Mouse (Mus musculus): ENCODE data around the gene Rpl35a. TPM values are rescaled to one million over a fixed set of nuclear protein-coding genes. Genes with fewer than 3 reads are reported as not detected.
A peak's percentile ranks its signal among the peaks of the same experiment; 100 is the strongest.
"Not testable (repeated sequence)": the region's sequence is repeated elsewhere in the genome, so short reads cannot be mapped to it uniquely, and the experiment has no call there.

Rpl35a gene
- polyA plus RNA-seq, 1 experiment from 2014 or later, result 999 TPM

DNA sequence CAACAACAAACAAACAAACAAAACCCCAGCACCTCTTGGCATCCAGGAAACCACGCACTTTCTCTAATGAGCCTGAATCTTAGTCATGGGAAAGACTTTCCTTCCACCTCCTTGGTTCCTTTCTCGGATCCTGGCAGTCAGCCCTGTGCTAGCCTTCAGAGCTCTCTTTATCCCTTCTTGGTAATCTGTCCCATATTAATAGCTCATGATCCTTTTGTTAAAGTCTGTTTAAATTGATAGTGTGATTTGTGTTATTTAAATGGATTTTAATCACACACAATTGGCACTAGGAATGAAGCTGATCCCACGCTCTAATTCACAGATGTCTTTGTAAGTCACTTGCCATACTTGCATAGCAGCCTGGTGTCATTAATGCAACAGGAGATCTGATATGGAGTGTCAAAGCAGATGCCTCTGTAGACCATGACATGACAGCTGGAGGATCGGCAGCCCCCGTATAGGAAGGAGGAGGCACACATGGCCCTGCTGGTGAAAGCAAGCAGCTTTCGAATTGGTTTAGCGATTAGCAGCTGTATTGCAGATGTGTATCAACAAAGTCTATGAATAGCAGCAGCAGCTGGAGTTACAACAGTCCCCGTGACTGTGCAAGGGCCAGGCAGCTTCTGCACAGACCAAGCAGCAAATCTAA, 31.7 kb upstream of the Rpl35a start:
- Histone ChIP-seq H3K4me1 (0 out of 2 replicates have a peak, but pooled peaks cover 2% of the 10 kb centered on the region), H3K36me3 (no peaks in the 10 kb centered on the region), H3K27me3 (no peaks in the 10 kb centered on the region), H3K4me3 (replicated peaks) (no peak overlapping the region), H3K4me2 (no peak overlapping the region), H3K27ac (no peak overlapping the region), H3K9me3 (replicated peaks) (no peaks in the 10 kb centered on the region), H3K9ac (no peak overlapping the region)
- WGBS, result 74% methylated on average over 8 of the region's 8 CpGs
- ATAC-seq (replicated peaks; ENCODE audit: low FRiP score), result no peak

DNA sequence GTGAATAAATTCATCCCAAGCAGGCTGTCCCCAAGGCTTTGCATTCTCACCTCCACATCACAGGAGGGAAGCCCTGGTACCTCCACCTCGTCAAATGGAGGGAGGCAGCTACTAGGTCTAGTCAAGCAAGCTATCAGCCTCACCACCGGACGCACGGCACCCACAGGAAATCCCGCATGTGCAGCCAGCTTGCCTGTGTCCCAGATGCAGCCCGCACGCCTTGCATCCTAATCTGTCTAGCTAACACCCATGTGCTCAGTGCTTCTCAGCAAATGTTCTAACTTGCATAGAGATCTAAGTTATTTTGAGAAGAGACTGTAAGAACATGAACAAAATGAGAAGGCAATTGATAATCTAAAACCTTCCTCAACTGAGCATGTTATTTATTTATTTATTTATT, 29.9 kb upstream of the Rpl35a start:
- Histone ChIP-seq H3K27ac (no peak overlapping the region), H3K27me3 (no peaks in the 10 kb centered on the region), H3K4me3 (replicated peaks) (no peak overlapping the region), H3K9ac (no peak overlapping the region), H3K36me3 (no peaks in the 10 kb centered on the region), H3K9me3 (replicated peaks) (no peaks in the 10 kb centered on the region), H3K4me1 (no peaks in the 10 kb centered on the region), H3K4me2 (no peak overlapping the region)
- 89% methylated on average over 7 of the region's 7 CpGs for WGBS
- no peak for ATAC-seq (replicated peaks; ENCODE audit: low FRiP score)

- 0 out of 2 replicates have a peak, but pooled peaks cover 11% of the 10 kb centered on the region for H3K4me1 ChIP-seq
- WGBS, result 25% methylated on average over 4 of the region's 4 CpGs
- no peaks in the 10 kb centered on the region for H3K9me3 ChIP-seq (replicated peaks)
- H3K4me2 ChIP-seq, result no peak overlapping the region
- H3K9ac ChIP-seq, result no peak overlapping the region
- H3K27me3 ChIP-seq, result no peaks in the 10 kb centered on the region
- ATAC-seq (replicated peaks; ENCODE audit: low FRiP score), result no peak
- 0 out of 2 replicates have a peak overlapping the region, but pooled peaks have one; percentile 3 for H3K27ac ChIP-seq
- no peak overlapping the region for H3K4me3 ChIP-seq (replicated peaks)
- no peaks in the 10 kb centered on the region for H3K36me3 ChIP-seq
Measured at GRCm38 (mm10) chr16:33036006-33036405, 20.2 kb upstream of the Rpl35a start.

DNA sequence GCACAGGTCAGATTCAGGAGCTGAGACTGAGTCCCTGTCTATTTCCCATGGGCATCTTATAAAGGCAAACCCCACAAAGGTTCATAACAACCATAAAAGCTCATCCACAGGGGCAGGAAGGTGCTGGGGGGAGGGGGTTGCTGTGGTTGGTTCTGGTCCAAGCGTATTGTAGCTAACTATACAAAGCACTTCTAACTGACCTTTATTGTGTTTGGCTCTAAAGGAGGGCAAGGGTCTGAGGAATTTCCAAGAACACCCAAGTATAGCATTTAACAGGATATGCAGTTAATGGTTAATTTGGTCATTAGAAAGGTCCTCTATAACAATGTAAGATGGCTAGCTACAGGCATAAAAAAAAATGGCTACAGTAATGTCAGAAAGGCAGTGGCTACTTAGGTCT, 13.6 kb upstream of the Rpl35a start:
- no peak overlapping the region for H3K4me3 ChIP-seq (replicated peaks)
- no peak overlapping the region for H3K9ac ChIP-seq
- no peaks in the 10 kb centered on the region for H3K9me3 ChIP-seq (replicated peaks)
- no peak overlapping the region for H3K4me2 ChIP-seq
- H3K27ac ChIP-seq, result no peak overlapping the region
- no peaks in the 10 kb centered on the region for H3K36me3 ChIP-seq
- no peaks in the 10 kb centered on the region for H3K27me3 ChIP-seq
- peak; percentile 64; the same call in 1 of the 2 replicates for ATAC-seq (replicated peaks; ENCODE audit: low FRiP score)
- WGBS, result 87% methylated on average over 1 of the region's 1 CpGs
- no peaks in the 10 kb centered on the region for H3K4me1 ChIP-seq

GRCm38 (mm10) chr16:33043268-33043667, 13.0 kb upstream of the Rpl35a start:
- WGBS, result 78% methylated on average over 2 of the region's 2 CpGs

GRCm38 (mm10) chr16:33048004-33048403, 8.2 kb upstream of the Rpl35a start:
- no peak for ATAC-seq (replicated peaks; ENCODE audit: low FRiP score)
- no peak overlapping the region for H3K27ac ChIP-seq
- no peaks in the 10 kb centered on the region for H3K4me1 ChIP-seq
- H3K36me3 ChIP-seq, result no peaks in the 10 kb centered on the region
- H3K27me3 ChIP-seq, result no peaks in the 10 kb centered on the region
- no peaks in the 10 kb centered on the region for H3K9me3 ChIP-seq (replicated peaks)
- H3K4me3 ChIP-seq (replicated peaks), result no peak overlapping the region
- H3K9ac ChIP-seq, result no peak overlapping the region
- no peak overlapping the region for H3K4me2 ChIP-seq
- 98% methylated on average over 1 of the region's 1 CpGs for WGBS

More at GRCm38 (mm10) chr16:33043268-33043667, 13.0 kb upstream of the Rpl35a start:
- Histone ChIP-seq H3K4me1 (no peaks in the 10 kb centered on the region), H3K36me3 (no peaks in the 10 kb centered on the region), H3K27ac (peak overlapping the region; percentile 3; the same call in 1 of the 2 replicates), H3K9ac (no peak overlapping the region), H3K9me3 (replicated peaks) (no peaks in the 10 kb centered on the region), H3K4me2 (no peak overlapping the region), H3K27me3 (no peaks in the 10 kb centered on the region), H3K4me3 (replicated peaks) (no peak overlapping the region)
- 0 out of 2 replicates have a peak, but pooled peaks have one; percentile 22 for ATAC-seq (replicated peaks; ENCODE audit: low FRiP score)

- no peak overlapping the region for H3K9ac ChIP-seq
- no peaks in the 10 kb centered on the region for H3K27me3 ChIP-seq
- no peak overlapping the region for H3K4me2 ChIP-seq
- no peak for ATAC-seq (replicated peaks; ENCODE audit: low FRiP score)
- H3K4me3 ChIP-seq (replicated peaks), result no peak overlapping the region
- H3K36me3 ChIP-seq, result no peaks in the 10 kb centered on the region
- H3K9me3 ChIP-seq (replicated peaks), result no peaks in the 10 kb centered on the region
- H3K27ac ChIP-seq, result no peak overlapping the region
- no peaks in the 10 kb centered on the region for H3K4me1 ChIP-seq
- WGBS, result 84% methylated on average over 2 of the region's 2 CpGs
Measured at GRCm38 (mm10) chr16:33048686-33049085, 7.6 kb upstream of the Rpl35a start.

DNA sequence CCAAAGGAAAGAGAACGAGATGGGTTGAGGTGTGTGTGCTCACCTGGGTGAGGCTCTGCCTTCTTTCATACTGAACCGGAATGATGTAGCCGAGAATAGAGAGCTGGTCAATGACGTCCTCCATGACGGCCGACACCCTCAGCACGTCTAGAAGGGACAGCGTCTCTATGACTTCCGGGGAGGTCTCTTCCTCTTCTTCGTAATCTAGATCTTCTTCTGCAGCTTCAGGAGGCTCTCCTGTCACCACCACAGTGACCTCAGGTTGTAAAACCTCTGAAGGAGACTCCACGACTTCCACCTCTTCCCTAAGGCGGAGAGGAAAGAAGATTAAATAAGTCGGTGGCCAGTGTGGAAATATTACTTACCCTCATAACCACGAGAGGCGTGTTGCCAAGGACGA, 6.4 kb upstream of the Rpl35a start:
- Histone ChIP-seq H3K4me2 (no peak overlapping the region), H3K9ac (no peak overlapping the region), H3K27me3 (no peaks in the 10 kb centered on the region), H3K4me1 (no peaks in the 10 kb centered on the region), H3K27ac (no peak overlapping the region), H3K36me3 (no peaks in the 10 kb centered on the region), H3K4me3 (replicated peaks) (no peak overlapping the region), H3K9me3 (replicated peaks) (no peaks in the 10 kb centered on the region)
- no peak for ATAC-seq (replicated peaks; ENCODE audit: low FRiP score)
- 87% methylated on average over 16 of the region's 16 CpGs for WGBS

DNA sequence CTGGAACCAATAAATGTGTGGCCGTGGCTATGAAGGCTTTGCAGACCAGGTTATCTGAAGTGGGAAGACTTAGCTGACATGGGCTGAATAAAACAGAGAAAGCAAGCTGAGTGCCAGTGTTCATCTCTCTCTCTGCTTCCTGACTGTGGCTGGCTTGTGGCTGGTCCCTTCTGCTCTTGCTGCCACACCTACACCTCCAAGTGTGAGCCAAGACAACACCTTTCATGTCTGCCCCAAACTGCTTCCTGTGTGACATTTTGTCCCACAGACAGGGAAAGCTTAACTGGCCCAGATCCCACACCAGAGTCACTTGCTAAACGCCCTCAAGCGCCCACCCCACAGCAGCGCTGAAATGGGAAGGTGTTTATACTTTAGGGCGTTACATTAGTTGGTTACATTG, 3.1 kb upstream of the Rpl35a start:
- Histone ChIP-seq H3K36me3 (peaks cover 4% of the 10 kb centered on the region), H3K27ac (no peak overlapping the region), H3K4me2 (no peak overlapping the region), H3K9me3 (replicated peaks) (no peaks in the 10 kb centered on the region), H3K4me1 (peaks cover 7% of the 10 kb centered on the region), H3K27me3 (no peaks in the 10 kb centered on the region), H3K9ac (no peak overlapping the region), H3K4me3 (replicated peaks) (no peak overlapping the region)
- no peak for ATAC-seq (replicated peaks; ENCODE audit: low FRiP score)
- 76% methylated on average over 5 of the region's 5 CpGs for WGBS

- WGBS, result 88% methylated on average over 2 of the region's 2 CpGs
- not testable (repeated sequence) for ATAC-seq (replicated peaks; ENCODE audit: low FRiP score); H3K9ac ChIP-seq; H3K9me3 ChIP-seq (replicated peaks); H3K27ac ChIP-seq; H3K4me3 ChIP-seq (replicated peaks); H3K27me3 ChIP-seq; H3K4me2 ChIP-seq
- Histone ChIP-seq H3K36me3 (peaks cover 22% of the 10 kb centered on the region), H3K4me1 (peaks cover 23% of the 10 kb centered on the region)
Measured at GRCm38 (mm10) chr16:33054927-33055326, 1.3 kb upstream of the Rpl35a start.

DNA sequence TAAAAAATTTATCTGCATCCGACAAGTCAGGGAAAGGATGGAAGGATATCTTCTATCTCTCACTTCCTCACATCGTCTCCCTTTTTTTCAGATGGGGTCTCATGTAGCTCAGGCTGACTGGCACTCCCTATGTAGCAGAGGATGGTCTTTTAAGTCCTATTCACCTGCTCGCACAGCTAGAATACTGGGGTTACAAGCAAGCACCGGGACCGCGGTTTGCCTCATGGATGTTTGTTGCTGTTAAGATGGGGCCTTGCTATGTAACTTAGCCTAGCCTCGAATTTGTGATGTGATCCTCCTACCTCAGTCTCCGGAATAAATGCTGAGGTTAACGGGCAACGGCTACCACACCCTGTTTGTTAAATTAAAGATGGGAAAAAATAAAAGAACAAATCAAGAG, 598 bp upstream of the Rpl35a start:
- Histone ChIP-seq H3K4me2 (peak overlapping the region; percentile 67), H3K36me3 (peaks cover 29% of the 10 kb centered on the region), H3K27me3 (no peaks in the 10 kb centered on the region), H3K4me1 (peaks cover 24% of the 10 kb centered on the region), H3K4me3 (replicated peaks) (peak overlapping the region; percentile 97), H3K9ac (peak overlapping the region; percentile 31; the same call in 1 of the 2 replicates), H3K27ac (peak overlapping the region; percentile 94; the same call in 1 of the 2 replicates), H3K9me3 (replicated peaks) (no peaks in the 10 kb centered on the region)
- ATAC-seq (replicated peaks; ENCODE audit: low FRiP score), result peak; percentile 41
- 21% methylated on average over 10 of the region's 10 CpGs for WGBS

- no peak for ATAC-seq (replicated peaks; ENCODE audit: low FRiP score)
- peaks cover 33% of the 10 kb centered on the region for H3K36me3 ChIP-seq
- under 1% methylated on average over 24 of the region's 24 CpGs for WGBS
- H3K4me1 ChIP-seq, result peaks cover 29% of the 10 kb centered on the region
- no peaks in the 10 kb centered on the region for H3K27me3 ChIP-seq
- peak overlapping the region; percentile 97 for H3K4me3 ChIP-seq (replicated peaks)
- peak overlapping the region; percentile 99 for H3K9ac ChIP-seq
- H3K4me2 ChIP-seq, result peak overlapping the region; percentile 67
- no peaks in the 10 kb centered on the region for H3K9me3 ChIP-seq (replicated peaks)
- H3K27ac ChIP-seq, result peak overlapping the region; percentile 94
Measured at GRCm38 (mm10) chr16:33056786-33057185, 533 bp downstream of the Rpl35a start.

GRCm38 (mm10) chr16:33058033-33058432, 1.8 kb downstream of the Rpl35a start:
- Histone ChIP-seq H3K27me3 (no peaks in the 10 kb centered on the region), H3K36me3 (peaks cover 33% of the 10 kb centered on the region), H3K9me3 (replicated peaks) (no peaks in the 10 kb centered on the region), H3K4me1 (peaks cover 34% of the 10 kb centered on the region), H3K27ac (no peak overlapping the region), H3K4me3 (replicated peaks) (peak overlapping the region; percentile 97), H3K9ac (peak overlapping the region; percentile 99), H3K4me2 (peak overlapping the region; percentile 67)
- ATAC-seq (replicated peaks; ENCODE audit: low FRiP score), result no peak
- 87% methylated on average over 16 of the region's 16 CpGs for WGBS
